Mouse (Mus musculus) C2C12 (cell line): ENCODE measurements around the gene Slc22a14. TPM values are rescaled to one million over a fixed set of nuclear protein-coding genes. Genes with fewer than 3 reads are reported as not detected.

ENCODE experiments used
- H3K27me3 ChIP-seq: one replicate; pipeline ENCODE4 v1.6.1; 2011; ENCODE audit not compliant: control insufficient read depth, insufficient read depth, insufficient read length
- H3K36me3 ChIP-seq: one replicate; pipeline ENCODE4 v1.6.1; 2011; ENCODE audit not compliant: control insufficient read depth, insufficient read depth
- H3K4me3 ChIP-seq: one replicate; pipeline ENCODE4 v1.5.1; 2011; ENCODE audit warnings: mild to moderate bottlenecking, control low read depth; ENCODE audit not compliant: poor library complexity, insufficient read depth, severe bottlenecking
- H3K79me2 ChIP-seq: one replicate; pipeline ENCODE4 v1.6.1; 2011; ENCODE audit not compliant: control insufficient read depth, insufficient read depth
- H3K79me3 ChIP-seq: one replicate; pipeline ENCODE4 v1.6.1; 2011; ENCODE audit warnings: low read depth, control low read depth
- H3ac ChIP-seq: one replicate; pipeline ENCODE3; 2011; ENCODE audit warnings: low read depth; ENCODE audit not compliant: control insufficient read depth, insufficient read length
- CEBPB ChIP-seq: IDR thresholded peaks from one replicate; pipeline ENCODE4 v1.6.1; 2011; ENCODE audit warnings: low read depth, mild to moderate bottlenecking, control low read depth, moderate library complexity
- CTCF ChIP-seq: IDR thresholded peaks from one replicate; pipeline ENCODE4 v1.5.1; 2011; ENCODE audit not compliant: control insufficient read depth, insufficient read depth, insufficient read length
- FOSL1 ChIP-seq: IDR thresholded peaks from one replicate; pipeline ENCODE4 v1.8.0; 2011; ENCODE audit warnings: mild to moderate bottlenecking, low read length; ENCODE audit not compliant: poor library complexity, insufficient read depth, severe bottlenecking
- MAX ChIP-seq: IDR thresholded peaks from one replicate; pipeline ENCODE4 v1.6.1; 2011; ENCODE audit warnings: mild to moderate bottlenecking, control low read depth
- MYOD1 ChIP-seq: IDR thresholded peaks from one replicate; pipeline ENCODE4 v1.6.1; 2011; ENCODE audit warnings: low read depth; ENCODE audit not compliant: control insufficient read depth, insufficient read length
- MYOG ChIP-seq: IDR thresholded peaks from one replicate; pipeline ENCODE4 v1.6.1; 2011; ENCODE audit not compliant: control insufficient read depth, insufficient read length; ENCODE audit errors: extremely low read depth
- USF1 ChIP-seq: IDR thresholded peaks from one replicate; pipeline ENCODE4 v1.6.1; 2011; ENCODE audit warnings: low read depth, mild to moderate bottlenecking, control low read depth, moderate library complexity
- polyA plus RNA-seq: library from polyadenylated mRNA; unstranded; fragments of >200 nt; fragmentation: generic; extraction: Trizol; gene quantifications from one replicate; pipeline ENCODE4 v1.2.1, GENCODE M21; 2012; ENCODE audit warnings: missing spikeins

Slc22a14 gene
- polyA plus RNA-seq, 1 experiment: not detected

GRCm38 (mm10) chr9:119208998-119209397 lies 156.4 kb downstream of the Slc22a14 start, which contains the start of gene Slc22a13:
Slc22a13 (minus strand) TSS chr9:119209098.
- TF ChIP-seq FOSL1 (no peak), MAX (no peak), USF1 (no peak), MYOG (no peak), CEBPB (no peak), CTCF (no peak), MYOD1 (no peak)
- H3K79me2 ChIP-seq: no peaks in the 10 kb centered on the region
- H3ac ChIP-seq: no peak within 1 kb of the TSS
- no peaks in the 10 kb centered on the region for H3K27me3 ChIP-seq
- no peaks in the 10 kb centered on the region for H3K36me3 ChIP-seq
- no peak within 1 kb of the TSS for H3K4me3 ChIP-seq
- no peaks in the 10 kb centered on the region for H3K79me3 ChIP-seq

GRCm38 (mm10) chr9:119207113-119207512 lies 158.2 kb downstream of the Slc22a14 start:
- Histone ChIP-seq H3ac (no peak overlapping the region), H3K4me3 (no peak overlapping the region), H3K79me3 (no peaks in the 10 kb centered on the region), H3K79me2 (no peaks in the 10 kb centered on the region), H3K36me3 (no peaks in the 10 kb centered on the region), H3K27me3 (no peaks in the 10 kb centered on the region)
- TF ChIP-seq CEBPB (no peak), USF1 (no peak), MYOG (no peak), FOSL1 (no peak), MAX (no peak), MYOD1 (no peak), CTCF (no peak)

GRCm38 (mm10) chr9:119206666-119207065 lies 158.7 kb downstream of the Slc22a14 start:
- Histone ChIP-seq H3K36me3 (no peaks in the 10 kb centered on the region), H3K79me2 (no peaks in the 10 kb centered on the region), H3K79me3 (no peaks in the 10 kb centered on the region), H3K27me3 (no peaks in the 10 kb centered on the region), H3K4me3 (no peak overlapping the region), H3ac (no peak overlapping the region)
- TF ChIP-seq FOSL1 (no peak), USF1 (no peak), CTCF (no peak), CEBPB (no peak), MAX (no peak), MYOD1 (no peak), MYOG (no peak)

GRCm38 (mm10) chr9:119205756-119206155 lies 159.6 kb downstream of the Slc22a14 start:
- H3K79me3 ChIP-seq: no peaks in the 10 kb centered on the region
- no peaks in the 10 kb centered on the region for H3K36me3 ChIP-seq
- no peak overlapping the region for H3K4me3 ChIP-seq
- TF ChIP-seq MAX: no peak
- H3ac ChIP-seq: no peak overlapping the region
- H3K27me3 ChIP-seq: peaks cover 3% of the 10 kb centered on the region
- H3K79me2 ChIP-seq: no peaks in the 10 kb centered on the region

GRCm38 (mm10) chr9:119203617-119204016 lies 161.7 kb downstream of the Slc22a14 start:
- Histone ChIP-seq H3ac (no peak overlapping the region), H3K79me3 (no peaks in the 10 kb centered on the region), H3K36me3 (no peaks in the 10 kb centered on the region), H3K4me3 (no peak overlapping the region), H3K79me2 (no peaks in the 10 kb centered on the region), H3K27me3 (peaks cover 3% of the 10 kb centered on the region)
- TF ChIP-seq USF1: no peak
- no peak for TF ChIP-seq MYOG
- TF ChIP-seq MYOD1: no peak
- no peak for TF ChIP-seq MAX

GRCm38 (mm10) chr9:119201653-119202052 lies 163.7 kb downstream of the Slc22a14 start:
- no peak overlapping the region for H3ac ChIP-seq
- H3K27me3 ChIP-seq: peaks cover 3% of the 10 kb centered on the region
- no peaks in the 10 kb centered on the region for H3K79me3 ChIP-seq
- no peak for TF ChIP-seq USF1
- no peak for TF ChIP-seq CTCF
- TF ChIP-seq MAX: no peak
- TF ChIP-seq MYOG: no peak
- TF ChIP-seq FOSL1: no peak
- TF ChIP-seq CEBPB: no peak
- no peak for TF ChIP-seq MYOD1
- no peak overlapping the region for H3K4me3 ChIP-seq
- no peaks in the 10 kb centered on the region for H3K36me3 ChIP-seq
- no peaks in the 10 kb centered on the region for H3K79me2 ChIP-seq
